Mouse (Mus musculus): ENCODE results near the gene Enkd1. TPM values are rescaled to one million over a fixed set of nuclear protein-coding genes. Genes with fewer than 3 reads are reported as not detected.

The Enkd1 gene
- total RNA-seq, 2 experiments from 2014 or later, result 2.4 to 2.5 TPM

DNA sequence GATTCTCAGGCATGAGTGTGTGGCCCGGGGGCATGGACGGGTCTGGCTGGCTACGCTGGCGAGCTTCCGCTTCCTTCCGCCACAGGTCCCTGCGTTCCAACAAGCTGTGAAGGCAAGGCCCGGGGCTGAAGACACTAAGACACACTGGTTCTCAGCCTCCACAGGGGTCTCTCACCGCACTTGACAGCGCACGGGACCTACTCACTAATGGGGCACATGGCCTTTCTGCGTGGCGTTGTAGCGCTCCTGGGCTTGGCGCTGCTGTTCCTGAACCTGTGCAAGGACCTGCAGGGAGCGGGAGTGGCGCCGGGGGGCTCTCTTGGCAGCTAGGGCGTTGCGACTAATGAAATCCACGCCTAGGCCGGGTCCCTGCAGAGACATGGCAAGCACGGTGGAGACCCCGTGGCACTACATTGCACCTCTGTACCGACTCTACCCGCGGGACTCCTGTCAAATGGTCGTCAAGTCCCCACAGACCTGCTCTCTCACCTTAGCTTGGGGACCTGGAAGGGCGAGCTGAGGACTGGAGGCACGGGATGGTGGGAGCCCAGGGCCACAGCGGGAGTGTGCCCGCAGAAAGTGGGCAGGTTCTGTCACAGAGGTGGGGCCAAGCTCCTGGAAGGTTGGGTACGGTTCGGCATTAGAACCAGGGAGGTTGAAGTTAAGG lies 3.7 kb downstream of the Enkd1 start:
- intact Hi-C loops (cut with DNase I), result no loop called here
- DNase-seq, result no peak

DNA sequence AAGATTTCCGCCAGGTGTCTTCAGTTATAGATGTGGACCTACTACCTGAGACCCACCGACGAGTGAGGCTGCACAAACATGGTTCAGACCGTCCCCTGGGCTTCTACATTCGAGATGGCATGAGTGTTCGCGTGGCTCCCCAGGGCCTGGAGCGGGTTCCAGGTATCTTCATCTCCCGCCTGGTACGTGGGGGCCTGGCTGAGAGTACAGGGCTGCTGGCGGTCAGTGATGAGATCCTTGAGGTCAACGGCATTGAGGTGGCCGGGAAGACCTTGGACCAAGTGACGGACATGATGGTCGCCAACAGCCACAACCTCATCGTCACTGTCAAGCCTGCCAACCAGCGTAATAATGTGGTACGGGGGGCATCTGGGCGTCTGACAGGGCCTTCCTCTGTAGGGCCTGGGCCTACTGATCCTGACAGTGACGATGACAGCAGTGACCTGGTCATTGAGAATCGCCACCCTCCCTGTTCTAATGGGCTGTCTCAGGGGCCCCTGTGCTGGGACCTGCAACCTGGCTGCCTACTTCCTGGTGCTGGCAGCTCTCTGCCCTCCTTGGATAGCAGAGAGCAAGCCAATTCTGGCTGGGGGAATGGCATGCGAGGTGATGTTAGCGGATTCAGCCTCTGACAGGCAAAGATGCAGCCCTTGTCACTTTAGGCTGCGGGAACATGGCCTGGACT lies 5.1 kb downstream of the Enkd1 start:
- intact Hi-C loops (cut with DNase I), result no loop called here
- DNase-seq, result no peak

DNA sequence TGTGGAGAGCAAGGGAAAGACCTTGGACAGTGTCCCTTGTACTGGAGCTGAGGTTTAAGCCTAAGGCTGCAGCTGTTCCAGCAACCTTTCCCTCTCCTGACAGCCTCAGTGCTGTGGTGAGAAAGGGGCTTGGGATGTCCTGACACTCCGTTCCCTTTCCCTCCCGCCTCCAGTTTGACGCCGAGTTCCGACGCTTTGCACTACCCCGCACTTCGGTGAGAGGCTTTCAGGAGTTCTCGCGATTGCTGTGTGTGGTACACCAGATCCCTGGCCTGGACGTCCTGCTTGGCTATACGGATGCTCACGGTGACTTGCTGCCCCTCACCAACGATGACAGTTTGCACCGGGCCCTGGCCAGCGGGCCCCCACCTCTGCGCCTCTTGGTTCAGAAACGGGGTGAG lies 6.0 kb downstream of the Enkd1 start:
- intact Hi-C loops (cut with DNase I), result no loop called here
- no peak for DNase-seq

DNA sequence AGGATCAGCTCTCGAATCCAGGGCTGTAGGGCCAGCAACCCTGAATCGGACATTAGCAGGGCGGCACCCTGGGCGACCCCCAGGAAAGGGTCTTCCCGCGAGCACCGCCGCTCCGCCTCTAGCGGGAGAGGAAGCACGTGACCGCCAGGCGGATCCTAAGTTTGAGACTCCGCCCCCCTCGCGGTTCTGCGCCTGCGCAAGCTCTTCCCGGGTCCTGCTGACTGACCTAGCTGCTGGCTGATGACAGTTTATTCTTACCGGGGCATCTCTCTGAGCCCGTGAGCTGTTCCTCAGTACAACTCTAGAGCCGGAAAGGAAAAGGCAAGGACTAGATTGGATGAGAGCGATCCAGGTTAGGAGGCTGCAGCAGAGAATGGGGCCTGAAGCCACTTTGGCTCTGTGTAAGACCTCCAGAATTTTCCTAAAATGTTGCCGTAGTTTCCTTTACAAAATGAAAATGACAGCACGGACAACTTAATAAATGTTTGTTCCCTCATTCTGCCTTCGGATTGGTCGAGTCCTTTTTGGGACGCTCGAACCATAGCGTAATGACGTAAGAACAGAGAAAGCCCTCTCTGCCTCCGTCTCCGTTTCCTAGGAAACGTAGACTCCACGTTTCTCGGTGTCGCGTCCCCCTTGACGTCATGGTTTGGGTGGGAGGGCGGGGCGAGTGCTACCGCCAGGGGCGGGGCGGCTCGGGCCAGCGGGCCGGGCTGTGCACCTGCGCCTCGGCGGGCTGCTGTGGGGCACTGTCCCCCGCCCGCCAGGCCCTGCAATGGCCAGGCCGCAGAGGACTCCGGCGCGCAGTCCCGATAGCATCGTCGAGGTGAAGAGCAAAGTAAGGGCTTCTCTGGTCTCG lies 6.8 kb downstream of the Enkd1 start, which contains the start of the genes Acd and Pard6a:
Gene Acd (minus strand): TSS at position 137 of the 859 bp plus-strand sequence.
Gene Pard6a (plus strand): TSS at position 183 of the 859 bp plus-strand sequence.
- intact Hi-C loops (cut with DNase I), result no loop called here
- peak; percentile 98 for DNase-seq

DNA sequence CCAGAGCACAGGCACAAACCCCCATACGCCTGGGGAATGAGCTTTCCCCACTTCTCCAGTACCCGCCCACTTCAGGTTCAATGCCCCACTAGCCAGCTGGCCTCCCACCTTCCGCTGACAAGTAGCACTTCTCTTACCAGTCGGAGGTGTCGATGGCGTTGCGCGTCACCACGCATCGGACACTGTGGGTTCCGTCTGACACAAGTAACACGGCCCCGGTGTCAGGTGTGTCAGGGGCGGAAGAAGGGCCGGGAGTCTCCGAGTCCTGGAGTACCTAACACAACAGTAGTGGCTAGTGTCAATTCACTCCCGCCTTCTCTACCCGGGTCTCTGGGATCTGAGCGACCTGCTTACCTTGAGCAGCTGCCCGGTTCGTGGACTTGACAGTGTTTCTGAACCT lies 7.4 kb downstream of the Enkd1 start:
- intact Hi-C loops (cut with DNase I), result no loop called here
- peak in 1 of 2 experiments; percentile 51 for DNase-seq

DNA sequence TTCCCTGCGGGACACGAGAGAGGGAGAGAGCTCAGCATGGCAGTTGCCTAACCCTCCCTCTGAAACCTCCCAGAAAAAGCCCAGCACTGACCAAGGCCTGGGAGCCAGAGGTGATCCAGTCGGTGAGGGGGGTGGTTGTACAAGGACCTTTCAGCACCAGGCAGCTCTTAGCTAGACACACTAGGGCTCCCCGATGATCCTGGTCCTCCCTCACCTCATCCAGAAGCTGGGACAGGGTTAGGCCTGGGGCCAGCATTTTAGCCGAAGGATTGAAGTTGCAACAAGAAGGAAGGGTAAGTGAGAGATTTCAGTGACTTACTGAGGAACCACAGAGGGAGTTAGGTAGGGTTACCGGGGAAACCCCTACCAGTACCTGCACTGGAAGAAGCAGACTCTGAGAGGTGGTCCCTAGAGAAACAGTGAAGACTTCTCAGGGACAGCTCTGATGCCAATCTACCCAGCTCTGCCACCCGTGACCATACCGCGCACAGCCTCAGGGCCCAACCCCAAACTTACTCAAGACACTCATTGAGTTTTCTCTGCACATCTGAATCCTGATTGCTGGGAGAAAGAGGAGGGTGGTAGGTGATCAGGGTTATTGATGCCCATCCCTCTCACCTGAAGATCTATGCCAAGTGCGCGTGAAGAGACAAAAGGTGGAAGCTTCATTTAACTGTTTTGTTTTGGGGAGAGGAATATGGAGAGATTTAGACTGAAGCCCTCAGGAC lies 8.4 kb downstream of the Enkd1 start:
- intact Hi-C loops (cut with DNase I), result no loop called here
- no peak for DNase-seq

DNA sequence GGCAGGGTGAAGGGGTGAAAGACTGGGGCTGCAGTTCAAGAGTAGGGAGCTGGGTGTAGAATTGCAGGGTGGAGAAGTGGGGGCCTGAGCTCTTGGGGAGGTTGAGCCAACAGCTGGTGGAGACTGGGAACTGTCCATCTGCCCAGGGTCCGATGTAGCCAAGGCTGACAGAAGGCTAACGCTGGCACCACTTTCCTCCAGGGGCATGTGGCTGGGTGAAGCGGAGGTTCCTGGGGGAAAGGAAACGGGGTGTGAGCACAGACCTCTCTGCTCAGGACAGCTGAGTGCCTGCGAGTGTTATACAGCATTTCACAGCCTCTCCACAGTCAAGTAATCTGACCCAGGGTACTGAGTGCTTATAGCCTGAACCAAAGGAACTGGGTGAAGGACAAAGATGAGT lies 9.3 kb downstream of the Enkd1 start:
- no peak for DNase-seq
- intact Hi-C loops (cut with DNase I), result no loop called here

DNA sequence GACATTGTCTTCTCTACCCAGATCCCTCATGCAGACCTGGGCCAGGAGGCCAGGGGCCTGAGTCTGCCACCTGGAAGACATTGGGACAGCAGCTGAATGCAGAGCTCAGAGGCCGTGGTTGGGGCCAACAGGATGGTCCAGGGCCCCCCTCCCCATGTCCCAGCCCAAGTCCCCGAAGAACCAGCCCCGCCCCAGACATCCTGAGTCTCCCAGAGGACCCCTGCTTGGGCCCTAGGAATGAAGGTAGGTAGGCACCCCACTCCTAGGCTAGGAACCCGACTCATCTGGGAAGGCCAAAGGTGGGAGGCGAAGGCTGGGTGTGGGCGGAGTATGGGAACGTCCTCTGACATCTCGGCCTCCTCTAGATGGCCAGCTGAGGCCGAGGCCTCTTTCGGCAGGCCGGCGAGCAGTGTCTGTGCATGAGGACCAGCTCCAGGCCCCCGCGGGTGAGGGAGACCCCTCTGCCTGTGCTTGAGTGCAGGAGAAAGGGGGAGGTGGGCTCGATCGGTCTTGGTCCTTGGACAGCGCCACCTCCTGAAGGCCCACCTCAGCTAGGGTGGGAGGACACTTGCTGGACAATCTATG lies 10.7 kb downstream of the Enkd1 start:
- no peak for DNase-seq
- intact Hi-C loops (cut with DNase I), result no loop called here

DNA sequence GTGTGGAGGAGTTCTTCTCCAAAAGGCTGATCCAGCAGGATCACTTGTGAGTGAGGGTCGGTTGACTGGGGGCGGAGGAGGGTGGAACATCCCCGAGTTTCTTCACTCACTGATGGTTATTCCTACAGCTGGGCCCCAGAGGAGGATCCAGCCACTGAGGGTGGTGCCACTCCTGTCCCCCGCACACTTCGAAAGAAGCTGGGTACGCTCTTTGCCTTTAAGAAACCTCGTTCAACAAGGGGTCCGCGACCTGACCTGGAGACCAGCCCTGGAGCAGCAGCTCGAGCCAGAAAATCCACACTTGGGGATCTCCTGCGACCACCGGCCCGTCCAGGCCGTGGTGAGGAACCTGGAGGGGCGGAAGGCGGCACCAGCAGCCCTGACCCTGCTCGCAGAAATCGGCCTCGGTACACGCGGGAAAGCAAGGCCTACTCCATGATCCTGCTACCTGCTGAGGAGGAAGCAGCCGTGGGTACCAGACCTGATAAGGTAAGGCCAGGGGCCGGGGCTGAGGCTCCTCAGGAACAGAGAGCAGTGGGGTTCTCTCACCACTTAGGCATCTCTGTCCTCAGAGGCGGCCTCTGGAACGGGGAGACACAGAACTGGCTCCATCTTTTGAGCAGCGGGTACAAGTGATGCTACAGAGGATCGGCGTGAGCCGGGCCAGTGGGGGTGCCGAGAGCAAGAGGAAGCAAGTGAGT lies 12.8 kb downstream of the Enkd1 start:
- intact Hi-C loops (cut with DNase I), result no loop called here

DNA sequence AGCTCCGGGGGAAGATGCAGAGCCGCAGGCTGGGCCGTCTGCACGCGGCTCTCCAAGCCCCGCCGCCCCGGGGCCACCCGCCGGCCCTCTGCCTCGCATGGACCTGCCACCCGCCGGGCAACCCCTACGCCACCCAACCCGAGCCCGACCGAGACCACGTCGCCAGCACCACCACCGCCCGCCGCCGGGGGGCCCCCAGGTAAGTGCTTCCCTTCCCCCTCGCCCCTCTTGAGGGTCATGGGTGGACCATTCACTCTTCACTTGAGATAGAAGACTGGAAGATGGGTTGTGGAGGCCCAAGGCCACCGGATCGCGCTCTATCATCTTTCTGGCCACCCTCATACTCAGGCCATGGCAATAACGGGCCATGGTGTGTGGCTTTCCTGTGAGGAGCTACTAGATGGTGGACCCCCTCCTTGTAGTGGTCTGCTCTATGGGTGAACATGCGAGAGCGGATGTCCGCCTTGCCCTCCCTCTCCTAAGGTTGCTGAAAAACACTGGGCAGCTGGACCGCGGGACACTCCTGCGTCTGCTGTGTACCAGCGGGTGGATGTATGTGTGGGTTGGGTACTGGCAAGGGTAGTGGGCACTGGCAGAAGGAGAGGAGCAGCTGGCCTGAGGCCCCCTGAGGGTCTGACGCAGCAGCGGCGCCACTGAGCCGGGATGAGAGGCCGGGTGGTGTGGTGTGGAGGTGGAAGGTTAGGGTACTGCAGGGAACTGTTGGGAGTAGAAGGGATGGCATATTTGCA lies 13.8 kb downstream of the Enkd1 start:
- intact Hi-C loops (cut with DNase I), result no loop called here
- peak in 1 of 2 experiments; percentile 27 for DNase-seq

More for the DNA sequence above, 12.8 kb downstream of the Enkd1 start:
- DNase-seq, result no peak

DNA sequence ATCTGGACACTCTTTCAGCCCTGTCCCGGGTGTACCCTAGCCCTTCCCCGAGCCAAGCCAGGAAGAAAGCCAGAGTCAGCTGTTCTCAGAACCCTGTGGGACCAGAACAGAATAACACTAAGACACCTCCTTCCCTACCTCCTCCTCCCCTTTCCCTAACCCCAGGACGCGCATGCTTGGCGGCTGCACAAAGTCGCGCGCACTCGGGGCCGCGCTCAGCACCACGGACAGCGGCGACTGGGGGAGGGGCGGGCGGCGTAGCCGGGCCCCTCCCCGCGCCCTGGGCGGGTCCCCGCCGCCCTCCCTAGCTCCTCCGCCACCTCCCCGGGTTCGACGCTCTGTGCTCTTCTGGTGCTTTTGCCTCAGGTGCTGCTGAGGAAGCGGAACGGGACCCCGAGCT lies 14.4 kb downstream of the Enkd1 start:
- peak; percentile 81 to 87 for DNase-seq

DNA sequence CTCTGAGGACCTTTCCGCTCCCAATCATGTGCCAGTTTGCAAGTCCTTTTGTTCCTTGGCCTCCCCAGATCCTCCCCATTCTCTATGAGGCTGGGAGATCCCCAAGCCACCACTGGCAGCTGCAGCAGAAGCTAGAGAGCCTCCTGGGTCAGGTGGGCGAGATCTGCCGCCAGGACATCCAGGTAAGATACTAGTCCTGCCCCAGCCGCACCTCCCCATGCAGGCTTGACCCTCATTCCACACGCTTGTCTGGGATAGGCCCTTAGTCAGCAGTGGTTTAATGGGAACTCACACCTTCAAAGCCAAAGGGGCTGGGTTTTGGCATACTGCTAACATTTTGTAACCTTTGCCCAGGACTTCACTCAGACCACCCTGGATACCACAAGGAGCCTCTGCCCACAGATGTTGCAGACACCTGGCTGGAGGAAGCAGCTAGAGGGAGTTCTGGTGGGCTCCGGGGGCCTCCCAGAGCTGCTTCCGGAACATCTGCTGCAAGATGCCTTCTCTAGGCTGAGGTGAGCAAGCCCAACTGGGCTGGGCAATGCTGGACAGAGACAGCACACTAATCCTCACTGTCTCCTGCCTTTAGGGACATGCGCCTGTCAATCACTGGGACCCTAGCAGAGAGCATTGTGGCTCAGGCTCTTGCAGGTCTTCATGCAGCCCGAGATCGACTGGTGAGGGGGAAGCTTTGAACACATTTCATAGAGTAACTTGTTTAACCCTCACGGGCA lies 15.4 kb downstream of the Enkd1 start:
- no peak for DNase-seq
- intact Hi-C loops (cut with DNase I), result no loop called here

More for the DNA sequence above, 14.4 kb downstream of the Enkd1 start:
- intact Hi-C loops (cut with DNase I), result no loop called here

DNA sequence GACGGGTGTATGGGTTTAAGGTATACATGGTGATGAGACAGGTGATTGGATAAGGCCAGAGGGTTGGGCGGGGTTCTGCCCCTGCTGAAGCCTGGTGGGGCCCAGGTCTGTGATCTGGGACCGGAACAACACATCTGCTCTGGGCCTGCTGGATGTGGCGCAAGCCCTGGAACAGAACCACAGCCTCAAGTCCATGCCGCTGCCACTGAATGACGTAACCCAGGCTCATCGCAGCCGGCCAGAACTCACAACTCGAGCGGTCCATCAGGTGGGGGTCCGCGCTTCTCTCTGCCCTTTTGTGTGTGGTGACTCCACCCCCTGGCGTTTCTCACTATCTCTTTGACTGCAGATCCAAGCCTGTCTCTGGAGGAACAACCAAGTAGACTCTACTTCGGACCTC lies 17.0 kb downstream of the Enkd1 start:
- no peak for DNase-seq
- intact Hi-C loops (cut with DNase I), result no loop called here

DNA sequence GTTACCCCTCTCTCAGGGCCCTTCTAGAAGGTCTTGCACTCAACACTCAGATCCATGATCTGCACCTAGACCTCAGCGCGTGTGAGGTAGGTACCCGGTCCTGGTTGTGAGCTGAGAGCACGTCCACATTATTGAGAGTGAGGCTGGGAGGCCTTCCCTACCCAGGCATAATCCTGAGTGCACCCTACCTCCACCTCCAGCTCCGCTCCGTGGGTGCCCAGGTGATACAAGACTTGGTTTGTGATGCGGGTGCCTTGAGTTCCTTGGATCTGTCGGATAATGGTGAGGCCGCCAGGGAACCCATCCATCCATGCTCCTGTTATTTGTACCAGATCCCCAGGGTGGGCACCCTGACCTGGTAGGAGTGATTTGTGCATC lies 18.0 kb downstream of the Enkd1 start:
- intact Hi-C loops (cut with DNase I), result loop anchor here (5.0 kb wide), 1 partner anchor 53 kb away; the partner anchor contains the start of genes Agrp and Ctcf
- DNase-seq, result no peak

DNA sequence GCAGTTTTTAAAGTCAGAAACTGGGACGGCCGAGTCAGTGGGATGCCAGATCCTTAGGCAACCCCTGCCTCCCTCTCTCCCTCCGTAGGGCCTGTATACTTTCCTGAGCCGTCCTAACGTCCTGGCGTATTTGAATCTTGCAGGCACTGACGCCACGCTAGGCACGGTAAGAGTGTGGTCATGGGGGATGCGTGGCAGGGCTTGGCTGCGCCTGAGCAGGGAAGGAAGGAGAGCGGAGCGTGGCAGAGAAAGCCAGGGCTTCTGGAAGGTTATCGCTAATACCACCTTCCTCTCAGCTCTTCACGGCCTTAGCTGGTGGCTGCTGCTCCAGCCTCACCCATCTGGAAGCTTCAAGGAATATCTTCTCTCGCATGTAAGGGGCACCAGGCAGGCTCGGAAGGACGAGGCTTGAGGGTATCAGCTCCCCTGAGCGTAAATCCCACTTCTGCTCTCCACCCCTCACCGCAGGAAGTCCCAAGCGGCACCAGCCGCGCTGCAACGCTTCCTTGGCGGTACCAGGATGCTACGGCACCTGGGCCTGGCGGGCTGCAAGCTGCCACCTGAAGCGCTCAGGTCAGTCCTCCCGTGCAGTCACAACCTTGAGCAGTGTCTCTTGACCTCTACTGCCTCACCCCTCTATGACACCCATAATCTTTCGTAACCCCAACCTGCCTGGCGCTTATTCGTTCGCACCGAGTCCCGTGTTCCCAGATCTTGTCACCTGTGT lies 18.6 kb downstream of the Enkd1 start:
- no peak for DNase-seq
- intact Hi-C loops (cut with DNase I), result loop anchor here (5.0 kb wide), 1 partner anchor 52 kb away; the partner anchor contains the start of genes Agrp and Ctcf

DNA sequence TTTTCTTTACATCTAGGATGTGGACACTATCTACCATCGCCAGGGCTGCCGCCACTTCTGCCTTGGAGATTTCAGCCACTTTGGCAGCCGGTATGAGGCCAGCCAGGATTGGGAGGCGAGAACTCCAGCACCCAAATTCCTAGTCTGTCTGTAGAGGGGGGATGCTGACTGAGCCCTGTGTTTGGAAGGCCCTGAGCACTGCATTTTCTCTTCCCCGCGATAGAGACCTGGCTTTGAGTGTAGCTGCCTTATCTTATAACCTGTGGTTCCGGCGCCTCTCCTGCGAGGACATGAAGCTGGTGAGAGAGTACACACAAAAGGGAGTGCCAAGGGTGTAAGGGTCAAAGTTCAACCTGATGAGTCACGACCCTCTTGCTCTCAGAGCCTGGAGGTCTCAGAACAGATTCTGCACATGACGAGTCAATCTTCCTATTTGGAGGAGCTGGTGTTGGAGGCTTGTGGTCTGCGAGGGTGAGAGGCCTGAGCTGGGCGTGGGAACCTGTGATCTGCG lies 19.7 kb downstream of the Enkd1 start:
- DNase-seq, result no peak
- intact Hi-C loops (cut with DNase I), result loop anchor here (5.0 kb wide), 1 partner anchor 51 kb away; the partner anchor contains the start of genes Agrp and Ctcf

DNA sequence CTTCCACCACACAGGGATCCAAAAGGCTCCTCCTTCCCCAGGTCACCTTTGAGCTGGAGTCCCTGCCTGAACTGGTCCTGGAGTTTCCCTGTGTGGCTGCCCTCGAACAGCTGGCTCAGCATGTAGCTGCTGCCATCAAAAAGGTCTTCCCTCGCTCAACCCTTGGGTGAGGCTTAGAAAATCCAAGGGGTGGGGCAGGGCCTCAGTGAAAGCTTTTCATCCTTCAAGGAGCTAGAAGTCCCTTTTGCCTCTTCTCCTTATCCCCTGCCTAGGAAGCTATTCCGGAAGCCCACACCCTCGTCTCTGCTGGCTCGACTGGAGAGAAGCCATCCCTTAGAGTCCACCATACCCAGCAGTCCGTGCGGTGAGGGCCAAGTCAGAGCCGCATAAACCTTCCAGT lies 20.5 kb downstream of the Enkd1 start:
- intact Hi-C loops (cut with DNase I), result loop anchor here (5.0 kb wide), 1 partner anchor 50 kb away; the partner anchor contains the start of genes Agrp and Ctcf
- DNase-seq, result no peak

Measured in heart, postnatal 14 days (tissue).